Mouse (Mus musculus) bone marrow macrophage, adult 2 months (primary cell): ENCODE measurements around the gene Ofd1.

Experiments used
- CTCF ChIP-seq: IDR thresholded peaks from 2 replicates; pipeline ENCODE4 v1.5.1; 2012; ENCODE audit warnings: low read depth, mild to moderate bottlenecking, low read length, moderate library complexity
- POLR2A ChIP-seq: IDR thresholded peaks from 2 replicates; pipeline ENCODE4 v1.6.1; 2012; ENCODE audit warnings: mild to moderate bottlenecking, low read depth, low read length, borderline replicate concordance

DNA sequence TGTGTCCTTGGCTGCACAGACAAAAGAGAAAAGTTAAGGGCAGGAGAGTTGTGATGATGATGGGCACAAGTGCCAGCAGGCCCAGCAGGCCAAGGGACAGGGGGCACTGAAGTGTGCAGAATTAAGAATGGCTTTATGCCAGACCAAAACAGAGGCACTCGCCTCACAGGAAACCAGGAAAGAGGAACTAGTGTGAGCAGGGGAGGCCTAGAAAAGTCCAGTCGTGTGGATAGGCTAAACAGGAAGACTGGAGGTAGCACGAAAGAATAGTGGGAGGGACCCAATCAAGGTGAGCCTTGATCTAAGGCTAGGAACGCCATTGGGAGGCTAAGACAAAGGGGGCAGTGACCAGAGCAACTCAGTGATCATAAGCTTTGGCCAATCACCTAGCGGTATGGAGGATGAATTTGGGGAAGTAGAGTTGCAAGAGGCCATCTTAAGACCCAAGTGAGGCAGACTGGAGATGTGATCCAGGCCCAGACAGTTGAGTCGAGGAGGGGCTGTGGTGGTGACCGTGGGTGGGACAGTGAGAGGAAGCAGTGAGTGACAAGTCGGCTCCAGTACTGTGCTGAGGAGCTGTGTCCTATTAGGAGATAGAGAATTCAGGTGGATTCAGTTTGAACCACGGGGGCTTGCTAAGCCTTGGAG lies 63.7 kb downstream of the Ofd1 start:
- TF ChIP-seq CTCF (no peak), POLR2A (no peak)
